Mouse (Mus musculus) adrenal gland, adult 10 weeks (tissue): Measurements from ENCODE around the gene Olfr1447. TPM values are rescaled to one million over a fixed set of nuclear protein-coding genes. Genes with fewer than 3 reads are reported as not detected.

ENCODE experiments used
- polyA plus RNA-seq: library from polyadenylated mRNA; stranded (reverse); fragments of 350-450 nt; fragmentation: Illumina TruSeq; extraction: RNeasy Lipid Tissue Mini Kit (QIAGEN cat#74804); gene quantifications from one replicate; pipeline ENCODE4 v1.2.3, GENCODE M21; 2014; ENCODE audit warnings: low read depth, low replicate concordance

Gene Olfr1447
- polyA plus RNA-seq: not detected

GRCm38 (mm10) chr19:12903643-12904042 is at the start of gene Olfr1447:
Olfr1447 (minus strand) TSS chr19:12903743.

GRCm38 (mm10) chr19:12949958-12950357 is 46.4 kb upstream of the Olfr1447 start, which contains the start of gene Olfr1450:
Olfr1450 (plus strand) TSS chr19:12950258.

GRCm38 (mm10) chr19:12930540-12930939 is 27.0 kb upstream of the Olfr1447 start, which contains the start of gene Olfr1449:
Olfr1449 (plus strand) TSS chr19:12930840.

GRCm38 (mm10) chr19:12924319-12924718 is 20.8 kb upstream of the Olfr1447 start, which contains the start of gene Olfr1448:
Olfr1448 (minus strand) TSS chr19:12924419.

GRCm38 (mm10) chr19:12893424-12893823 is 10.1 kb downstream of the Olfr1447 start, which contains the start of gene Olfr1446:
Olfr1446 (minus strand) TSS chr19:12893524.

GRCm38 (mm10) chr19:12883555-12883954 is 20.0 kb downstream of the Olfr1447 start, which contains the start of gene Olfr1445:
Olfr1445 (plus strand) TSS chr19:12883855.

GRCm38 (mm10) chr19:12856983-12857382 is 46.6 kb downstream of the Olfr1447 start, which contains the start of gene Olfr1444:
Olfr1444 (plus strand) TSS chr19:12857283.

Other genes with a start within 250 kb of the Olfr1447 start
- gene Olfr1442, start 233.3 kb downstream of the Olfr1447 start, polyA plus RNA-seq: not detected
- gene Olfr1443, start 225.6 kb downstream of the Olfr1447 start, polyA plus RNA-seq: not detected
- gene Keg1, start 208.0 kb downstream of the Olfr1447 start, polyA plus RNA-seq: not detected
- 1.4 TPM for gene Cntf, start 138.1 kb downstream of the Olfr1447 start, polyA plus RNA-seq
- gene Zfp91, start 107.6 kb downstream of the Olfr1447 start, polyA plus RNA-seq: 218 TPM
- 2.1 TPM for gene Lpxn, start 107.5 kb downstream of the Olfr1447 start, polyA plus RNA-seq
- not detected for gene Gm5244, start 57.1 kb downstream of the Olfr1447 start, polyA plus RNA-seq
- gene Olfr1444, start 46.5 kb downstream of the Olfr1447 start, polyA plus RNA-seq: not detected
- not detected for gene Olfr1445, start 19.9 kb downstream of the Olfr1447 start, polyA plus RNA-seq
- not detected for gene Olfr1446, start 10.2 kb downstream of the Olfr1447 start, polyA plus RNA-seq
- not detected for gene Olfr1448, start 20.7 kb upstream of the Olfr1447 start, polyA plus RNA-seq
- gene Olfr1449, start 27.1 kb upstream of the Olfr1447 start, polyA plus RNA-seq: not detected
- not detected for gene Olfr1450, start 46.5 kb upstream of the Olfr1447 start, polyA plus RNA-seq
- not detected for gene Olfr1451, start 91.3 kb upstream of the Olfr1447 start, polyA plus RNA-seq
- not detected for gene Olfr1453, start 124.6 kb upstream of the Olfr1447 start, polyA plus RNA-seq
- not detected for gene Olfr1454, start 156.9 kb upstream of the Olfr1447 start, polyA plus RNA-seq
- not detected for gene Olfr1457, start 194.1 kb upstream of the Olfr1447 start, polyA plus RNA-seq
- gene Olfr1458, start 203.0 kb upstream of the Olfr1447 start, polyA plus RNA-seq: not detected
- not detected for gene Olfr1459, start 245.8 kb upstream of the Olfr1447 start, polyA plus RNA-seq